Mouse (Mus musculus) adrenal gland, postnatal 25 days (tissue): ENCODE results near the gene Ccni. TPM values are rescaled to one million over a fixed set of nuclear protein-coding genes. Genes with fewer than 3 reads are reported as not detected.

Source experiments
- DNase-seq: peaks from one replicate; pipeline ENCODE4 v3.0.0; 2021; ENCODE audit warnings: mixed read lengths
- long read RNA-seq: library from polyadenylated mRNA; stranded (forward); transcript quantifications from one replicate; pipeline ENCODE4 v2.0.0, GENCODE M21; 2021
- total RNA-seq: library from RNA; stranded (reverse); gene quantifications from 2 replicates; pipeline ENCODE4 v1.2.3, GENCODE M21; 2021

Ccni gene
- 199 and 208 TPM in 2 replicates for total RNA-seq
- long read RNA-seq, transcript Ccni-201 (7 exons, 2,804 nt), result major isoform, 122 of 150 reads
- long read RNA-seq, partial matches to known transcripts, result 7 of 150 reads
- long read RNA-seq, other reads (novel, unspliced or antisense), result 21 of 150 reads

DNA sequence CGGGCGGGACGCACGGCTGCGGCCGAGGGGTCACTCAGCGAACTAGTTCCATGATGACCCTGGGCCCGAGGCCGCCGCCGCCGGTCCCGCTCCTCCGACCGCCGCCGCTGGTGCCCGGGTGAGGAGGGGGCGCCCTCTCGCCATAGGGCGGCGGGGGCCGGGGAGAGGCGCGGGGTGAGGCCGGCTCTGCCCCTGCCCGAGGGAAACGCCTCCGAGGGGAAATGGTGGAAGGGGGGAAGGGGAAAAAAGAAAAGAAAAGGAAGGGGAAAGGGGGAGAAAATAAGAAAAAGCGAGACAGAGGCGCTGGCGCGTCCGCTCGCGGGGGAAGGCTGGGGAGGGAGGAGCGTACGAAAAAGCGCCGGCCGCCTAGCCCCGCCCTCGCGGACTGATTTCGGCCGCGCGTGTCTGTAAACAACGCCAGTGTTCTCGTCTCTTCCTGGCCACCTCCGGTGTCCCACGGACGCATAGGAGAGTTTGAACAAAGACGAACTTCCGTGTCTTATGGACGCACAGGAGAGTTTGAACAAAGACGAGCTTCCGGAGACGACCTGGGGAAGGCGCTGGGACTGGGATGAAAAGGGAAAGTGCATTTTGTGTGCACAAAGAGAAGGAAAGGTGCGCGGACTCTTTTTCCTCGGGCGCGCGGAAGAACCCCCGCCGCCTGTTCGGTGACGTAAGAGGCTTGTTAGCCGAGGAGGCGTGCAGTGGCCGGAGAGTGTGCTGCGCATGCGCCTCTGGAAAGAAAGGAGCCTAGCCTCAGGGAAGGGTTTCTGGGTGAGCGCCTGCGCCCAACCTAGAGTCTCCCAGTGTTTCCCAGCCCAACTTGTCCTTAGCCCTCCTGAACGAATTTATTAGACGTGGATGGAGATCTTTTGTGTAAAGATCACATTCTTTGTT is at the start of gene Ccni, which contains the start of gene 2010109A12Rik:
TSS of gene Ccni (minus strand) at position 387 of the 897 bp plus-strand sequence.
TSS of gene 2010109A12Rik (plus strand) at position 410 of the 897 bp plus-strand sequence.
- DNase-seq, result peak; percentile 94

DNA sequence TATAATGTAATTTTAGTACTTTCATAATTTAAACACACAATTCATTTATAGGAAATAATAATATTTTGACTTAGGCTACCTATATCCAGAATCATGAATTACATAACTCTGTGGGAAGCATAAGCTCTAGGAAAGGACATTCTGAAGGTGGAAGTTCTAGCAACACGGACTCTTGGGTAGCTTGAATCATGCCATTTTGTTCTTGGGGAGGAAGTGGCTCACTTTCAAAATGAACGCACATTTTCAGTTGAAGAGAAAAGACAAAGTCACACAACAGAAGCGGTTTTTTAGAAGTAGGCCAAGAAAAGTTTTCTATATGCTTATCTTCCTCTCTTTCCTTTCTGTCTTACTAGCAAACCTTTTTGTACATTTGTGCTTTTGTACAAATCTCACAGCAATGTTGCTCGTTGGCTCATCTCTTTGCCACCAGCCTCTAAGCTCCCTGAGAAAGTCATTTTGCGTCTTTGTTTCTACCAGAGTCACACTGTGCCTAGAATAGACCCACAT is 49.5 kb upstream of the Ccni start:
- DNase-seq, result no peak

DNA sequence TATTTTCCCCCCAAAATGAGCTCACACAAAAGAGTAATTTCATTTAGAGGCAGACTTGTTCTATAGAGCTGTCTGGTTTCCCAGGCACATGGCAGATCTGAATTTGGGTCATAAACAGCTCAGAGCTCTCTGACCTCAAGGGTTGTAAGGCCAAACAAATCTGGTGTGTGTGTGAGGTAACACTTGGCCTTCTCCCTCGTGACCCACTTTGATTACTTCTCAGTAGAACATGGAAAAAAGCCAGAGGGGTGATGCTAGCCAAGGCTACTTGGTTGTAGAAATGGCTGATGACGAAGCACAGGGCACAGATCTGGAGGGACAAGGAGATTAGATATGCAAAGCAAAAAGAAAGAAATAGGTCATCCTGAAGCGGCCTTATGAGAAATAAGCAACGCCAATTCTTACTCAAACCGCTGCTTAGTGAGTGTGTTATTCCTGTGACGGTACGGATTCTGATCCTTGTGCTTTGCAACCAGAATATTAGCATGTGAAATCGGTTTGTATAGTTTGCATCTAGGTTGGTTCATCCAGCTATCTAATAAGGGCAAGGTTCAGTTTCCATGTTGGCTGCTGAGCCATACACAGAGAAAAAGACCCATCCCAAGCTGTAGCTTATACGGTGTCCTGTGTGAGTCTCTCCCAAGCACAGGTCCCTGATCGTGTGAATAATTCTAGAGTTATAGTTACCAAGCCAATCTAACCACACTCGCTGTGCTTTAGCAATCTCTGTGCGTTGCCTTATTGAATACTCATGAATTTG is 44.9 kb upstream of the Ccni start:
- DNase-seq, result peak; percentile 41

DNA sequence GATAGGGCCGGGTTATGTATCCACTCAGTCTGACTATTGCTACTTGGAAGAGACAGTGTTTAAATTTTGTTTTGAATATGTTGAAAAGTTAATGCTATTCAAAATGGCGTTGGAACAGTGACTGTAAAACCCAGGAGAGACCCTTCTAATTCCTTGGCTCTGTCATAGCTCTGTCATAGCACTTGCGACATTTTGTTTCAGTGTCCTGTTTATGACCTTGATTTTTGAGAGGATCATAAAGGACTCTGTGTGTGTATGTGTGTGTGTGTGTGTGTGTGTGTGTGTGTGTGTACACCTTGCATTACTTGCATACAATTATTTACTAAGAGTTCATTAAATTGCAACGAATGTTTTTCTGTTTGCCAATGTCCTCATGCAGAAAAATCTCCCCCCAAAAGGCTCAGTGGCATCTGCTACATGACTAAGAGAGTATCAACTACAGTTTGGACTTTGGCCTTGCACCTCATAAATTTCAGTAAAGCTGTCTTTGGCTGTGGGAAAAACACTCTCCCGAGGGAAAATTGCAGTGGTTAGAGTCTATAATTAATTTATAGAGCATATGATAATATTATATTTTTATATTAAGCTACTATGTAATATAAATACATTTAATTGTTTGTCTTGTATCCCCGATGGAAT is 43.8 kb upstream of the Ccni start:
- DNase-seq, result no peak

DNA sequence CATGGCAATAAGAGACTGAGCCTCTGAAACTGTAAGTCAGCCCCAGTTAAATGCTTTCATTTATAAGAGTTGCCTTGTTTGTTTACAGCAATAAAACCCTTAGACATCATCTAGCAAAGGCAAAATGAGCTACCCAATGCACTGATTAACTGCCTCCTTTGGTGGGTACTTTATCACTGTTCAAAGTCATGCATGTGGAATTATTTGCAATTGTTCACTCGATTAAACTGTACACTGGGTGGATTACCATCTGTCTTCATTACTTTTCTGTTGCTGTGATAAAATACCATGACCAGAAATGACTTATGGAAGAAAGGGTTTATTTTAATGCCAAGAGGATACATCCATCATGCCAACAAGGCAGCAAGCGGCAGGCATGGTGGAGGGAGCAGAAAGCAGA is 39.0 kb upstream of the Ccni start:
- no peak for DNase-seq

DNA sequence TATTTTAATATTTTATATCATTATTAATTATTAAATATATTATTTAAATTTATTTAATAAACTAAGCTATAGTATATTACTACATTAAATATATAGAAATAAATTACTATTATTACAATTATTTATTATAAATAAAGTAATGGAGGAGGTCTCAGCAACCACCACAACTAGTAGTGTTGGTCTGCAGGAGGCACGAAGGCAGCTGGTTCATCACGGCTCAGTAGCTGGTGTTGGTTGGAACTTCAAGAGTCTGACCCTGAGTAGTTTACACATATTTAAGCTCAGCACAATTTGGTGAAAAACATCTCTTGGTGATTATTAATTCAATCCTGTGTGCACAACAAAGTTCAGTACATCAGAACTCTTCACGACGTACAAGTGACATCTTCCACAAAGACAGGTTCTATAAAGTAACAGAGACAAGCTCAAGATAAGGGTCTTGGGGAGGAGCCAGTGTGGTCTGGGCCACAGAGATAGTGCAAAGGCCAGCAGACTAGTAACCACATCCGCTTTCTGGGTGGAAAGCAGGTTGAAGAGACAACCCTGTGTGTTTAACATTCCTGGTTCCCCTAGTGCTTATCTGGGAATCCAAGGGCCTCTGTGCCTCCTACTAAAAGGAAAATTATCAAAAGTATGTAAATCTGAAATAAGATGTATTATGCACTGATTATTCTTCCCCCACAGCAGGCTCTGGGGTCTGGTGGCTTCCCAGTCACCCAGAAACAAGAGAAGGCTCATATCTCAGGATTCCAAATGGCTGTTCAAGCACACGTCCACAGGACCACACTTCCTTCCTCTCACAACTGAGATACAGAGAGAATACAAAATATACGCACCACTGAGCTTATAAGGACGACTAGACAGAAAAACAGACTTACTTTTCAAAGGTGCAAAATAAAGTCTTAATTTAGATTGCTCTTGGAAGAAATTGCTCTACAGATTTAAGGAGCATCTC is 33.6 kb upstream of the Ccni start:
- DNase-seq, result no peak

DNA sequence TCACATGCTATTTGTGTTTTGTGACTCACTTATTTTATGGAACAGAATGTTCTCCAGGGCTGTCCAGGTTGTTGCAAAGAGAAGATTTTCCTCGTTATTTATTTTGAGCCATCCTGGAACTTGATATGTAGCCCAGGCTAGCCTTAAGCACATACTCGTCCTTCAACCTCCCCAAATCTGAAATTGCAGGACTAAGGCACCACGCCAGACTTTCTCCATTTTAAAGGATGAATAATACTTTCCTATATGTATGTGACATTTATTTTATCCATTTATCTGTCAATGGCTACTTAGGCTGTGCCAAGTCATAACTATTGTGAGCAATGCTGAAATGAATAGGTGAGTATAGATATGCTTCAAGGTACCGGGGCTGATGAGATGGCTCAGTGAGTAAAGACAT is 30.2 kb upstream of the Ccni start:
- DNase-seq, result no peak

DNA sequence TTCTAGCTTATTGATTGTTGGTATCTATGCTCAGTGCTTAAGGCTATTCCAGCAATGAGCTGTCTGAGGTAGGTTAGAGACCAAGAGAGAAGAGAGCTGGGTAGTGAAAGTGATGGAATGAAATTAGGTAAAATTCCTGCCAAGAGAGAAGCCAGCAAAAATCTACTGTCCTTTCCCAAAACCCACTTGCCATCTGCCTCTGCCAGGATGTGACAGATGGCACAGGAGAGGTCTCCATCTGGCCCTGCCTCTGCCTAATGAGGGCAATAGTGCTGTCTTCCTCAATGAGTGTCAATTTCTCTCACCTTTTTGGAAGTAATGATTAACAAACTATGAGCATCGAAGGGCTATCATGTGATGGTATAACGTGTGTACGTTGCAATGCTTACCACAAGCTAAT is 29.6 kb upstream of the Ccni start:
- DNase-seq, result no peak

DNA sequence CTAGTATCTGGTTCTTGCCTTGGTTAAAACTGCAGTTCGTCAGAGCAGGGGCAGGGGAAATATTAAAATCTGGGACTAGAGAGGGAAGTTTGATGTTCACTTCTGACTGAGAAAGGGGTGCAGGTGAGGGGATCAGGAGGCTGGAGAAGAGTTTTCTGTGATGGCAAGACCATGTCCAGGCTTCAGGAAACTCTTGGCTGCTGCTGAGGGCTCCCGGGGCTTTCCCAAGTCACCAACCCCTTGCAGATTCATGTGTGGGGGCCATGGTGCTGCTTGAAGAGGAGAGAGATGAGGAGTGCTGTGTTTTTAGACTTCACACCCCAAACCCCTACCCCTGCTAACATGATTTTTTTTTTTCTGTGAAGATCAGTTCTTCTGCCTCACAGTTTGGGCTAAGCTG is 28.3 kb upstream of the Ccni start:
- no peak for DNase-seq

DNA sequence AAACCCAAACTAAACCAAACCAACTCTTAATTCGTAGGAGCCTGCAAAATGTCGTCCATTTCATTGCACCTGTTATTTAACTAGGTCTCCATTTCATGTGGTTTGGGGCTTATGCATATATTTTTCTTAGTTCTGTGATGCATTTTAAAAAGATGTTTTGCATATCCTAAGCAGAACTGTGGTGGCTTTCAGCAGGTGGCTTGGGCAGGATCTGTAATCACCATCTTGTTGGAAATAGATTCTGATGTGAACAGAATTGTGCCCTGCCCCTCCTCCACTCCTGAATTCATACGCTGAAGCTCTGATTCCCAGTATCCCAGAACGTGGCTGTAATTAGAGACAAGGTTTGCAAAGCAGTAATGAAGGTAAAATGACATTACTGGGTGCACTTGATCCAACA is 27.8 kb upstream of the Ccni start:
- DNase-seq, result no peak

DNA sequence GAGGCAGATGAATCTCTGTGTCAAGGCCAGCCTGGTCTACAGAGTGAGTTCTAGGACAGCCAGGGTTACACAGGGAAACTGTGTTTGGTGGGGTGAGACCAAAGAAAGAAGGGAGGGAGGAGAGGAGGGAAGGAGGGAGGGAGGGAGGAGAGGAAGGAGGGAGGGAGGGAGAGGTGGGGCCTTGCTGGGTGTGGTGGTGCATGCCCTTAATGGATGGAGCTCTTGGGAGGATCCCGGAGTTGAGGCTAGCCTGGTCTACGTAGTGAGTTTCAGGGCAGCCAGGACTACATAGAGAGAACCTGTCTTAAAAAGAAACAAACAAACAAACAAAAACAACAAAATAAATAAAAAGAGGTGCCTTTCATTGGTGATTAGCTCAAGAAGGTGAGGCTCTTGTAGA is 26.5 kb upstream of the Ccni start:
- no peak for DNase-seq

DNA sequence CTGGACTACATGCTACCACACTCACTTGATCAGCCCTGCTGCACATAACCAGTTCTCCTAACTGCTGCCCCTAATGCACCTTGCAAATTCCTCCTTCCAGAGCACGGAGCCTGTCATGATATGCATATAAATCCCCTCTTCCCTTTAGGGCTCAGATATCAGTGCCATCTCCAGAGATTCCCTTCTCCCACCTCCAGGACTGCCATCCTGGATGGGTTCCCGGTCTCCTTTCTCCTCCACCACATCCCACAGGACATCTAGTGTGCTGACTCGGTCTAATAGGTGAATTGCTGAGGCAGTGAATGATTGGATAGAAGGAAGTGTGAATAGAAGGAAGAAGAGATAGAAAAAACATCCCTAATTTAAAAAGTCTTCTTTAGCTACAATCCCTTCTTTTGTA is 25.4 kb upstream of the Ccni start:
- no peak for DNase-seq

DNA sequence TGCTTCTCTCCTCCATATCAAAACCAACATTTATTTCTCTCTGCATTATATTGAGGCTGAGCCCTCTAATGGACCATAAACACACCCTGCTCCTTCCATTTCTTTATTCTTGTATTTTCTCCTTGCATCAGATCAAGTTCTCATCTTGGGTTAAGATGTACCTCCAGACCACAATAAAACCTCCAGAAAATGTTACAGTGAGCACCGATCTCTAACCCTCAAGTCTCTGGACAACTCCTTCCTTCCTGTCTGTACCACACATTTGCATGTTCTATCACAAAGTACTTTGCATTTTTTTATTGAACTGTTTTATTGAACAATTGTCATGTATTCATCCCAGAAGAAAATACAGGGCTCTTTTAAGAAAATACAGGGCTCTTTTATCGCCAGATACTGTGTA is 23.2 kb upstream of the Ccni start:
- DNase-seq, result no peak

DNA sequence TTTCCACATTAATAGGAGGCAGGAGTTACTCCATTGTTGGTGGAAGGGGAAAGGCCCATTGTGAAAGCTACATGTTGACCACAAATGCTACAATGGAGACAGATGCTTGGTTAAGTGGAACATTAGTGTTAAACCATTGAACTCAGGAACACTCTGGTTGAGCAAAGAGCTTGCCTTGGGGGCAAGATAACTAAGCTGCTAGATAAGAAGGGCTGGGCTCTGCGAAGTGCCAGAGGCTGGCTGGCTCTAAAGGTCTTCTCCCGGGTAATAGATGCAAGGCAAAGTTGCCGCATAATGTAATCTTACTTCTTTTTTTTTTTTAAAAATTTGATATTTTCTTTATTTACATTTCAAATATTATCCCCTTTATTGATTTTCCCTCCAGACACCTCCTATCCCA is 20.9 kb upstream of the Ccni start:
- no peak for DNase-seq

DNA sequence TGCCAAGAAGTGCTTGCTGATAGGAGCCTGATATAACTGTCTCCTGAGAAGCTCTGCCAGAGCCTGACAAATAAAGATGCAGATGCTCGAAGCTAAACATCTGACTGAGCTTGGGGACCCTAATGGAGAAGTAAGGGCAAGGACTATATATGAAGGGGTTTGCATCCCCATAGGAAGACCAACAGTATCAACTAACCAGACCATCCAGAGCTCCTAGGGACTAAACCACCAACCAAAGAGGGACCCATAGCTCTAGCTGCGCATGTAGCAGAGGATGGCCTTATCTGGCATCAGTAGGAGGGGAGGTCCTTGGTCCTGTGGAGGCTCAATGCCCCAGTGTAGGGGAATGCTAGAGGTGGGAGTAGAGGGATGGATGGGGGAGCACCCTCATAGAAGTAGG is 18.3 kb upstream of the Ccni start:
- no peak for DNase-seq

DNA sequence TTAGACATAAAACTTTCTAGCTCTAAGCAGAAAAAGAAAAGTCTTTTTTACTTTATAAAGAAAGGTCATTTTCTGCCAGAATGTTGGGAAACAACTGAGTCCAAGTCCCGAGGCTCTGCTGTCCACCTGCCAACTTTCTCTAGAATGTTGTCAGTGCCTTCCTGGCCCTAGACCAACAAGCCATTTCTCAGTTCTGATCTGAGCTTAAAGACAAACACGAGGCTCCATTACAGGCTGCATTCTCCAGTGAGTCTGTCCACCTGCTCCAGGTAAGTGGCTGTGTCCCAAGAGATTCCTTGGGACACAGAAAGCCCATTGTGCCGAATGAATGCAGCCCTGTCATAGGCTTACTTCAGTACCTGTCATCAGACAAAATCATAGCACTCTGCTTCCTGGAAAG is 15.4 kb upstream of the Ccni start:
- peak; percentile 35 for DNase-seq

DNA sequence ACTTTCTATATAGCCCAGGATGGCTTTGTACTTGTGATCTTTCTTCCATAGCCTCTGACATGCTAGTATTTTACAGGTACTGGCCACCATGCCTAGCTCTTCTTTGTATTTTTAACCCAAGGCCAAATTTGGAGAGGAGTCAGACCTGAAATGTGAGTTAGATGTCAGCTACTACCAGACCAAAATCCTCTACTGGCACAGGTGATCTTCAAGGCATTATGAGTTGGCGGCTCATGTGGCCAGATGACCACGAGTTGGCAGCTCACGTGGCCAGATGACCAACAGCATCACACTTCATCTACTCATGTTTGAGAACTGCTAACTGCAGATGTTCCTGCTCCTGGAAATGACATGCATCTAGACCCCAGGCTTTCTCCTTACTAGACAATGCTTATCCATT is 12.1 kb upstream of the Ccni start:
- no peak for DNase-seq

DNA sequence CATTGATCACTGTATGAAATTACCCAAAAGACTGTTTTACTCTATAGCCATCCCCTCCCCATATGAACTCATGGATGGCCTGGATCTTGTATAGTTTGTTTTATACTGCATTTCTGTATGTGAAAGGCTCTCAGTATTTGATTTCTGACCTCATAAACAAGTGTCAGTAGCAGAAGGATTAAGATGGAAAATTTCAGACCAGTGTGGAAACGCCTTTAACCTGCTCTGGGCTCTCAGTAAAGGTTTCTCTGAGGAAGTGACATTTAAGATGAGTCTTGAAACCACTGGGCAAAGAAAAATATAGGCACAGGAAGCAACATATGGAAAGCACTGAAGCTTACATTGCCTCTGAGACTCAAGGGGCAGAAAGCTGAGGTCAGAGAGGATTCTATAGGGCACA is 1.3 kb upstream of the Ccni start:
- no peak for DNase-seq

DNA sequence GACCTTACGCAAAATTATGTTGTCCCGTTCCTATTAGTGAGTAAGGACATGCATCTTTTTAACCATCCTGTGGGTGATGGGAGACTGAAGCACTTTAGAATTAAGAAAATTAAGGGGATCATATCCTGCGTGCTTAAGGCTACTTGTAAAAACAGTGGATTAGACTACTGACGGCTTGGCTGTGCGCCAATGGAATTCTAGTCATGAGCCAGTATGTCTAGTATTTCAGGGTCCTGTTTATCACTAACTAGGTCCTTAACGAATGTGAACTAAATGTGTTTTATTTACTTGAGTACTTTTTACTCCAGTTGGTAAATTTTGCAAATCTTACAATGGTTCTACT is 682 bp upstream of the Ccni start:
- peak; percentile 20 for DNase-seq

DNA sequence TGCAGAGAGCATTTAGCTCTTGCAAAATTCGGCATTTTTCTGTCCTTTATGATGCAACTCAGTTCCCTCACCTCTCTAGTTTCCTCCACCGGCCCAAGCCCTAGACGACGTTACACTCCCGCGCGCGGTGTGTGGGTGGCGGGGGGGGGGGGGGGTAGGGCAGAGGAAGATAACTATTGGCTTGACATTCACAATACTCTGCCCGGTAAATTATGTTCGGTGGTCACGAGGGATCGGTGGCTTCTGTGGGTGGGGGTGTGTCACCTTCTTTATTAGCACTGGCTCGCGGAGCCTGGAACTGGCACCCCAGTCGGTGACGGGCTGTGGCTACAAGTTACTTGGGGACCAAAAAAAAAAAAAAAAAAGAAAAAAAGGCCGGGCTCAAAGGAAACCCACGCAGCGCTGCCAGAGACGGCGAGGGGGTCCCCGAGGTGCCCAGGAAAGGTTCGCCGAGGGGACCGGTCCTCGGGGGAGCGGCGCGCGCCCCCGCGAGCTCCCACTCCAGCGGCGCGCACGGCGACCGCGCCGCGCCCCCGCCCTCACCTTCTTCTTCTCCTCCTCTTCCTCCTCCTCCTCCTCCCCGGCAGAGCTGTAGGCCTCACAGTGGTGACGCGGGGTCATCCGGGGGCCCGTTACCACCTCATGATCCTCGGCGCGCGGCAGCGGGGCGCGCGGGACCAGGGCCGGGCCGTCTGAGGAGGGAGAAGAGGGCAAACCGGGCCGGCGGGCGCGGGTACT is 755 bp downstream of the Ccni start:
- DNase-seq, result peak; percentile 42

DNA sequence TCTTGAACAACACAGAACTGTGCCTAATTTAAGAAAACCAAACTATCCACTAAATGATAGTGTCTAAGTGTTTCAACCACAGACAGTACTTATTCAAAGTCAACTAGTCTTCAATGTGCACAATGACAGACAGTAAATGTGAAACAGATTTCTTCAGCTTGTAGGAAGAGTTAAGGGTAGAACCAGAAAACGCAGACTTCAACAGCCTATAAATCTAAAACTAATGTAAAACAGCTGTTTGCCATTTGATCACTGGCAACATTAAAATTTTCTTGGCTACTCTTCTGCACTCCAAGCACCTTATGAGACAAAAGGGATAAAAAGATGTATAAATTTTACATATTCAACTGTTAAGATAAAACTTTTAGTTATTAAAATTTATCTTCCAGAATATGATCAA is 5.1 kb downstream of the Ccni start:
- DNase-seq, result no peak
